Mouse (Mus musculus): ENCODE measurements around the gene Inhbe. TPM values are rescaled to one million over a fixed set of nuclear protein-coding genes. Genes with fewer than 3 reads are reported as not detected.
"Not testable (repeated sequence)": the region's sequence is repeated elsewhere in the genome, so short reads cannot be mapped to it uniquely, and the experiment has no call there.

Inhbe gene
- polyA plus RNA-seq, 1 experiment from 2014 or later: not detected

DNA sequence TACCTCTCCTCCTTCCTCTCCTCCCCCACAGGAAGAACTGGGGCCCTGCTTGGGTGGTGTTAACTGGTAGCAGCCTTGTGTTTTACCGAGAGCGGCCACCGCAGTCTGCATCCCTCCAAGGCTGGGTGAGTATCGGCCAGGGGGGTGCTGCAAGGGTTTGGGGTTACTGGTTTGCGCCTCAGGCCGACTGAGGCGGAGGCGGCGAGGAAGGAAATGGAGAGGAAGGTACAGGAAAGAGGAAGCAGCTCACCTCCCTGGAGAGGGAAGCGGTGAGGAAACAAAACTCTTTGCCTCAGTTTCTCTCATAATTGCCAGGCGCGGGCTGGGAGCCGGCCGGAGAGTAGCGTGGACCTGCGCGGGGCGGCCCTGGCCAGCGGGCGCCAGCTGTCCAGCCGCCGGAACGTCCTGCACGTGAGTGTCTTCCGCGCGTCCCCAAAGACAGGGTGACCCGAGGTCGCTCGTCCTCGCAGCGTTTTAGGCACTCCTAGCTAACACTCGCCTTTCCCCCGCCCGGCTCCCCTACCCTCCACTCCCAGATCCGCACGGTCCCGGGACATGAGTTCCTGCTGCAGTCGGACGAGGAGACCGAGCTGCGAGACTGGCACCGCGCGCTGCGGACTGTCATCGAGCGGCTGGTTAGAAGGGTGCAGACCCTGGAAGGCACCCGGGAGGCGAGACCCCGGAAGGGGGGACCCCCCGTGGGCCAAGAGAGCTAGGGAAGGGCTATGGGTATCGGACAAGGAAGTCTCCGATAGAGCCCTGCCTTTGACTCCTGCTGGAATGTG is 28.0 kb downstream of the Inhbe start:
- under 1% methylated on average over 54 of the region's 54 CpGs for WGBS
- peak overlapping the region; percentile 63 for H3K4me3 ChIP-seq
- peak; percentile 70 for DNase-seq (ENCODE audit: low spot score)
- H3K27ac ChIP-seq (replicated peaks): peak overlapping the region; percentile 68
- H3K36me3 ChIP-seq (replicated peaks): peaks cover 16% of the 10 kb centered on the region
- peaks cover 96% of the 10 kb centered on the region for H3K27me3 ChIP-seq (replicated peaks; ENCODE audit: low read depth, poor library complexity, severe bottlenecking)
- peaks cover 39% of the 10 kb centered on the region for H3K4me1 ChIP-seq
- H3K9me3 ChIP-seq: no peaks in the 10 kb centered on the region

DNA sequence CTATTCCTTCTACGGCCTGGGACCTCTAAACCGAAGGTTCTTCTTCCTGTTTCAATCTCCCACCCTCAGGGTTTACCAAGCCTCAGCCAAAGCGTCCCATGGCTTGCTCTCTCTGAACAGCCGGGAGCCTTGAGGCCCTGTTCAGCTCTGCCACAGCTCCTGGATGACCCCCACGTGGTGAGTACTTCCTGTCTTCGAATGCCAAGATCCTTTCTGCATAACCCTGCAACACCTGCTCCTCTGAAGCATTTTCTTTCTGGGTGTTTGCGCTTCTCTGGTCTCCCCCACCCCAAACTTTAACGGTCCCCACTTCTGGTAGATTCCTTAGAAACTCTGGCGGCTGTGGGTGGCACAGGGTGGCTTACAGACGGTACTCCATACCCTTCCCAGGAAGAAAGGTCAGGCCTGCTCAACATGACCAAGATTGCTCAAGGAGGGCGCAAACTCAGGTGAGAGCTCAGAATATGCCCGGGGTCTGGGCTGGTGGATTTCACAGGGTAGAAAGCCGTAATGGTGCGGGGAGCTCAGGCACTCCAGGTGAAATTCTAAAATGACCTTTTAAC is 28.7 kb downstream of the Inhbe start:
- WGBS: 25% methylated on average over 14 of the region's 14 CpGs
- Histone ChIP-seq H3K27me3 (replicated peaks; ENCODE audit: low read depth, poor library complexity, severe bottlenecking) (peaks cover 95% of the 10 kb centered on the region), H3K27ac (replicated peaks) (peak overlapping the region; percentile 68), H3K36me3 (replicated peaks) (peaks cover 9% of the 10 kb centered on the region), H3K4me1 (peaks cover 36% of the 10 kb centered on the region), H3K9me3 (no peaks in the 10 kb centered on the region), H3K4me3 (peak overlapping the region; percentile 63)
- no peak for DNase-seq (ENCODE audit: low spot score)

DNA sequence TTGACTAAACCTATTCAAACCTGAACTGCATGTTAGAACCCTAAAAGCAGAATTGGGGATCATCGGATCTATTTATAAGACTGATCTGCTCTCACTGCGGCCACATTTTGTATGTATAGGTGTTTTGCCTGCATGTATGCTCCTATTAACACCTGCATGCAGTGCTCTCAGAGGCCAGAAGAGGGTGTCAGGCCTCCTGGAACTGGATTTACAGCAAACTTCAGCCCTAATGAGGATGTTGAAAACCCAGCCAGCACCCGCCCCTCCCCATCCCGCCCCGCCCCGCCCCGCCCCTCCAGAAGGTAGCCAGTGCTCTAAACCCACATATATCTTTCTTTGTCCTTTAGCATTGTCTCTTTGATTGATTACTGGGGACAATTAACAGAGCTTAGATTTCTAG is 29.7 kb downstream of the Inhbe start:
- H3K4me3 ChIP-seq: 0 out of 2 replicates have a peak overlapping the region, but pooled peaks have one; percentile 26
- H3K27me3 ChIP-seq (replicated peaks; ENCODE audit: low read depth, poor library complexity, severe bottlenecking): peaks cover 85% of the 10 kb centered on the region
- H3K27ac ChIP-seq (replicated peaks): no peak overlapping the region
- 13% methylated on average over 7 of the region's 7 CpGs for WGBS
- peak; percentile 77 for DNase-seq (ENCODE audit: low spot score)
- H3K36me3 ChIP-seq (replicated peaks): no peaks in the 10 kb centered on the region
- no peaks in the 10 kb centered on the region for H3K9me3 ChIP-seq
- H3K4me1 ChIP-seq: peaks cover 29% of the 10 kb centered on the region

DNA sequence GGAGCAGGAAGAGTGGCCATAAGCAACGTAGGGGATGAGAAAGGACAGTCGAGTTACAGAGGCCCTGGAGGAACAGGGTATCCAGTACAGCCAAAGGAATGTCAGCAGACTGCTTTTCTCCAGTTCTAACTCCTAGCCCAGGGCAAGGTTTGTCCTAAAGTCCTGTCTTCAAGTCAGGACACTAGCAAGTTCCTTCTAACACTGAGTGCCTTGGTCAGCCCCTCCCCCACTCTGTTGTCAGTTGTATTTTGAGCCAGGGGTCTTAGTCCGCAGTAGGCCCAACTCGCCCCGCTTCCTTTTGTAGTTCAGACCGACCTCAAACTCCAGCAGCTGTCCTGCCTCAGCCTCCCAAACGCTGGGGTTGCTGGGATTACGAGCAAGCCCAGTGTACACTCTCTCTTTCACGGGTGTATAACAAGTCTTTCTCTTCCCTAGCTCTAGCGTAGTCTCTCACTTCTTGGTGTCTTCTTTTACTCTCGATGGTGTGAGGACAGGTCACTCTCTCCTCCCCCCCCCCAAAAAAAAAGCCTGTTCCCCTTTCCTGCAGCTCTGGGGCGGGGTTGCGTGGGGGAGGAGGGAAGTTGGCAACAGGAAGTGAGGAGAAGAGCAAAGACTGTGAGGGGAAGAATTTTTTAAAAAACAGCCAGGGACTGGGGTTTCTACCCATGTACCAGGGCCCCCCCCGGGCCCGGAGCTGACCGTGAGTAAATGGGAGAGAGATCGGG is 30.9 kb downstream of the Inhbe start:
- Histone ChIP-seq H3K4me1 (peaks cover 29% of the 10 kb centered on the region), H3K36me3 (replicated peaks) (no peaks in the 10 kb centered on the region), H3K9me3 (no peaks in the 10 kb centered on the region), H3K4me3 (no peak overlapping the region), H3K27me3 (replicated peaks; ENCODE audit: low read depth, poor library complexity, severe bottlenecking) (peaks cover 73% of the 10 kb centered on the region), H3K27ac (replicated peaks) (no peak overlapping the region)
- no peak for DNase-seq (ENCODE audit: low spot score)
- 71% methylated on average over 17 of the region's 17 CpGs for WGBS

DNA sequence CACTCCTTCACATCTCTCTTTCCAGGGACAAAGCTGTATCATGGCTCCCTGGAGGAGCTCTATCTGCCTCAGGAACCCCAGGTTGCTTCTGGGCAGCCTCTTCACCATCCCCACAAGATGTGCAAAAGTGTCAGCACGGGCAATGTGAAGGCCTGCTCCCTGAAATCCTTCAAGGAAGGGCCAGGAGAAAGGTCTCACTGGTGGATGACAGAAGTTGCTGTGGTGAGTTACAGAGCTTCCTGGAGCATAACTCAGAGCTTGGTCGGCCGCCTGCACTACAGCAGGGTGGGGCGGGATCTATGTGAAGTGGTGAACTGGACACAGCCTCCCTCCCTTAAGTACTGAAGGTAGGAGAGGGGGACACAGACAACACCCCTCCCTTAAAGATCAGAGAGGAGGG is 31.5 kb downstream of the Inhbe start:
- no peaks in the 10 kb centered on the region for H3K36me3 ChIP-seq (replicated peaks)
- peaks cover 29% of the 10 kb centered on the region for H3K4me1 ChIP-seq
- H3K4me3 ChIP-seq: no peak overlapping the region
- H3K27me3 ChIP-seq (replicated peaks; ENCODE audit: low read depth, poor library complexity, severe bottlenecking): peaks cover 66% of the 10 kb centered on the region
- no peak for DNase-seq (ENCODE audit: low spot score)
- no peak overlapping the region for H3K27ac ChIP-seq (replicated peaks)
- 74% methylated on average over 4 of the region's 4 CpGs for WGBS
- H3K9me3 ChIP-seq: no peaks in the 10 kb centered on the region

DNA sequence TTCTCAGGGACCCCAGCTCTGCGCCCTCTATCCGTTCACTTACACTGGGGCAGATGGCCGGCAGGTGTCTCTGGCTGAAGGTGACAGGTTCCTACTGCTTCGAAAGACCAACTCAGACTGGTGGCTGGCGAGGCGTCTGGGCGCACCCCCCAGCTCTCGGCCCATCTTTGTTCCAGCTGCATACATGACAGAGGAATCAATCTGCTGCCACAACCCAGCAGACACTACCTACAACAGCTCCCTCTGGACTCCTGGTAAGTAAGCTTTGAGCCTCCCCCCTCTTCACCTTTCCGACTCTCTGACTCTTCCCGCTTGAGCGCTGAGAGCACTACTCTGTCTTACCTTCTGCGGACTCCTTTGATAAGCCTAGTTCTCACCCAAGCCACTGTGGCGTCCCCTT is 32.0 kb downstream of the Inhbe start:
- H3K4me1 ChIP-seq: peaks cover 27% of the 10 kb centered on the region
- H3K9me3 ChIP-seq: no peaks in the 10 kb centered on the region
- no peak for DNase-seq (ENCODE audit: low spot score)
- 64% methylated on average over 13 of the region's 13 CpGs for WGBS
- H3K27me3 ChIP-seq (replicated peaks; ENCODE audit: low read depth, poor library complexity, severe bottlenecking): peaks cover 61% of the 10 kb centered on the region
- no peaks in the 10 kb centered on the region for H3K36me3 ChIP-seq (replicated peaks)
- H3K27ac ChIP-seq (replicated peaks): no peak overlapping the region
- H3K4me3 ChIP-seq: no peak overlapping the region

DNA sequence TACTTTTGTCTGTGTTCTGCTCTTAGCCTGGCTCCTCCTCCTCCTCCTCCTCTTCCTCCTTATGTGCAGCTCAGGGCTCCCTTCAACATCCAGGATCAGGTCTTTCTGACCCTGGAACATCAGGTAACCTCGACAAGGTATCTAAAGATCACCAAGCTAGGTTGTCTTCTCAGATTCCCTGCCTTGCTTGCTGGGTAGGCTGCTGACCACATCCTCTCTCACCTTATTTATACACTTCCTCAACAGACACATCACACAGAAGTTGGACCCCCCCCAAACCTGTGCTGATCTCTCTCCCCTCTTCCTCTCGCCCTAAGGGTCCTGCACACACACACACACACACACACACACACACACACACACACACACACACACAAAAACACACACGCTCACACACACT is 32.6 kb downstream of the Inhbe start, which contains the start of gene Arhgap9:
Gene Arhgap9, plus strand, starts transcription at position 344 of the 400 bp plus-strand sequence.
- Histone ChIP-seq H3K27ac (replicated peaks) (no peak within 1 kb of the TSS), H3K4me1 (peaks cover 22% of the 10 kb centered on the region), H3K9me3 (no peaks in the 10 kb centered on the region), H3K4me3 (no peak within 1 kb of the TSS), H3K27me3 (replicated peaks; ENCODE audit: low read depth, poor library complexity, severe bottlenecking) (peaks cover 56% of the 10 kb centered on the region), H3K36me3 (replicated peaks) (no peaks in the 10 kb centered on the region)
- 77% methylated on average over 3 of the region's 3 CpGs for WGBS
- no peak for DNase-seq (ENCODE audit: low spot score)

DNA sequence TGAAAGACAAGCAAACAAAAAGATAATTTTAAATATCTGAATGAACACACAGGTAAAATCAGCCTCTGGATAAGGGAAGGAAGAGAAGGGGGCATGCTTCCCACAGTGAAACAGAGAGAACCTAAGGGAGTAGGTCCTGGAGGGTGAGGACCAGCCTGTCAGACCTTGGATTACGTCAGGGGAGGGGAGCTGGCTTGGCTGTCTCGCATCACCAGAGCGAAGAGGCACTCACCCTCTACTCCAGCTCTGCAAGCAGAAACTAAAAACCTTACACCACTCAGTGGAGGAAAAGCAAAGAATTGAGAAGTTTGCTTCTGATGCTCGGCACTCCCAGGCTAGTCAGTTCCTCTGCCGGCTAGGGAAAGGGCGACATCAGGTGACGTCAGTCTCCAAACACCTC is 34.2 kb downstream of the Inhbe start:
- Histone ChIP-seq H3K4me1 (peaks cover 7% of the 10 kb centered on the region), H3K27ac (replicated peaks) (no peak overlapping the region), H3K36me3 (replicated peaks) (no peaks in the 10 kb centered on the region), H3K9me3 (no peaks in the 10 kb centered on the region), H3K27me3 (replicated peaks; ENCODE audit: low read depth, poor library complexity, severe bottlenecking) (peaks cover 39% of the 10 kb centered on the region), H3K4me3 (no peak overlapping the region)
- DNase-seq (ENCODE audit: low spot score): no peak
- WGBS: 80% methylated on average over 7 of the region's 7 CpGs

DNA sequence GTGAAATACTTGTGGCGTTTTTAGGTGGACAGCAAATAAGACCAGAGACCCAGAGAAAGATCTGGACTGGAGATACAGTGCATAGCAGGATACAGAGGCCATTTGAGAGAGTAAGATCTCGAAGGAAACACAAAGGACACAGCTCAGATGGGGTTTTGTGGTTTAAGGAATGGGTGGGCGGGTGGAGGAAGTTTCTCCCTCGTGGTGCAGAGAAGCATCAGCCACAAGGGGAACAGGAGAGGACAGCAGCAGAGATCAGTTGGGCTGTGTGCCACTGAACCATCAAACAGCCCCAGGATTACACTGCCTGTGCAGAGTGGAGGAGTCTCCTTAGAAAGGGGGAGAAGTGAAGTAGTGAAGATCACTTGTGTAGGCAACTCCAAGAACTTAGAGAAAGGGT is 36.2 kb downstream of the Inhbe start:
- no peaks in the 10 kb centered on the region for H3K36me3 ChIP-seq (replicated peaks)
- H3K4me3 ChIP-seq: no peak overlapping the region
- no peaks in the 10 kb centered on the region for H3K9me3 ChIP-seq
- no peaks in the 10 kb centered on the region; the same call in 1 of the 2 replicates for H3K4me1 ChIP-seq
- 56% methylated on average over 4 of the region's 4 CpGs for WGBS
- H3K27ac ChIP-seq (replicated peaks): no peak overlapping the region
- H3K27me3 ChIP-seq (replicated peaks; ENCODE audit: low read depth, poor library complexity, severe bottlenecking): peaks cover 20% of the 10 kb centered on the region
- DNase-seq (ENCODE audit: low spot score): no peak

DNA sequence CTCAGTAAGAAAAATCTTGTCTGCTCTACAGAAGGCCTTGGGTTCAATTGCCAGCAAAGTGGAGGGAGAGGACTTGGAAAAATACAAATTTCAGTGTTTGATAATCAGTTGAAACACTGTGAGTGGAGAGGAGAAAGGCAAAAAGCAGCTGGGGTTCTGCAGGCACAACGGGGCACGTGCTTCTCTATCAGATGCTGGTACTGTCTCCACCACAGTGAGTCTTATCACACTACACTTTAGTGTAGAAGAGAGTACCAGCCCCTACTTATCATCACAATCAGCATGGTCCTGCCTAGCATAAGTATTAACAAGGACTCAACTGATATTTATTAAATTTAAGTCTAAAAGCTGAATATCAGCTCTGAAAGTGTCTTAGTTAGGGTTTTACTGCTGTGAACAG is 36.9 kb downstream of the Inhbe start:
- H3K9me3 ChIP-seq: no peaks in the 10 kb centered on the region
- peaks cover 12% of the 10 kb centered on the region for H3K27me3 ChIP-seq (replicated peaks; ENCODE audit: low read depth, poor library complexity, severe bottlenecking)
- H3K36me3 ChIP-seq (replicated peaks): no peaks in the 10 kb centered on the region
- DNase-seq (ENCODE audit: low spot score): no peak
- no peaks in the 10 kb centered on the region for H3K4me1 ChIP-seq
- no peak overlapping the region for H3K4me3 ChIP-seq
- H3K27ac ChIP-seq (replicated peaks): no peak overlapping the region
- 78% methylated on average over 2 of the region's 2 CpGs for WGBS

DNA sequence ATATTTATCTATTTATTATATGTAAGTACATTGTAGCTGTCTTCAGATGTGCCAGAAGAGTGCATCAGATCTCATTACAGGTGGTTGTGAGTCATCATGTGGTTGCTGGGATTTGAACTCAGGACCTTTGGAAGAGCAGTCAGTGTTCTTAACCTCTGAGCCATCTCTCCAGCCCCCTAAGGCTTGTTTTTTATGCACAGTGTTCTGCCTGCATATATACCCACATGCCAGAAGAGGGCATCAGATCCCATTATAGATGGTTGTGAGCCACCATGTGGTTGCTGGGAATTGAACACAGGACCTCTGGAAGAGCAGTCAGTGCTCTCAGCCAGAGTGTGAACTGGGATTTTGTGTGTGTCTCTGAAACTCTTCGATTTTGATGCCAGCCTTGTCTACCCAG is 39.3 kb downstream of the Inhbe start:
- 80% methylated on average over 1 of the region's 1 CpGs for WGBS
- peaks cover 13% of the 10 kb centered on the region for H3K4me1 ChIP-seq
- not testable (repeated sequence) for DNase-seq (ENCODE audit: low spot score); H3K36me3 ChIP-seq (replicated peaks); H3K4me3 ChIP-seq; H3K27ac ChIP-seq (replicated peaks); H3K27me3 ChIP-seq (replicated peaks; ENCODE audit: low read depth, poor library complexity, severe bottlenecking); H3K9me3 ChIP-seq

DNA sequence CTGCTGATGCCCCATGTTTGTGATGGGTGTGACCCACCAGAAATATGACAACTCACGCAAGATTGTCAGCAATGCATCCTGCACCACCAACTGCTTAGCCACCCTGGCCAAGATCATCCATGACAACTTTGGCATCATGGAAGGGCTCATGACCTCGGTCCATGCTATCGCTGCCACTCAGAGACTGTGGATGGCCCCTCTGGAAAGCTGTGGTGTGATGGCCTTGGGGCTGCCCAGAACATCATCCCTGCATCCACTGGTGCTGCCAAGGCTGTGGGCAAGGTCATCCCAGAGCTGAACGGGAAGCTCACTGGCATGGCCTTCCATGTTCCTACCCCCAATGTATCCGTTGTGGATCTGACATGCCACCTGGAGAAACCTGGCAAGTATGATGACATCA is 40.7 kb downstream of the Inhbe start:
- H3K4me3 ChIP-seq; H3K27me3 ChIP-seq (replicated peaks; ENCODE audit: low read depth, poor library complexity, severe bottlenecking); H3K9me3 ChIP-seq; H3K27ac ChIP-seq (replicated peaks); DNase-seq (ENCODE audit: low spot score): not testable (repeated sequence)
- 91% methylated on average over 5 of the region's 5 CpGs for WGBS
- H3K4me1 ChIP-seq: peaks cover 13% of the 10 kb centered on the region
- peaks cover 17% of the 10 kb centered on the region for H3K36me3 ChIP-seq (replicated peaks)

Measured in embryonic facial prominence, embryonic 10.5 days (tissue).